Mouse (Mus musculus) forebrain, embryonic 14.5 days (tissue): ENCODE data around the gene Qk. TPM values are rescaled to one million over a fixed set of nuclear protein-coding genes. Genes with fewer than 3 reads are reported as not detected.

ENCODE experiments used
- ATAC-seq: fragments of 200-750 bp; cut with Nextera tagmentation; 2 replicates; pipeline ENCODE4 v1.8.0; 2017; ENCODE audit warnings: mild to moderate bottlenecking, moderate library complexity
- DNase-seq: peaks from one replicate; pipeline ENCODE4 v3.0.0-alpha.2; 2015; ENCODE audit warnings: low spot score
- H3K27ac ChIP-seq: fragments of 300-500 bp; sonication (generic); 2 replicates; pipeline ENCODE4 v1.5.1; 2014; ENCODE audit warnings: low read depth, mild to moderate bottlenecking, control low read depth, low read length, moderate library complexity
- H3K27me3 ChIP-seq: fragments of 300-500 bp; sonication (generic); replicated peaks from 2 replicates; pipeline ENCODE4 v1.6.1; 2014; ENCODE audit warnings: low read length, control low read depth, mixed read lengths; ENCODE audit not compliant: control insufficient read depth, insufficient read depth
- H3K36me3 ChIP-seq: fragments of 300-500 bp; sonication (generic); 2 replicates; pipeline ENCODE4 v1.6.1; 2014; ENCODE audit warnings: low read length, control low read depth; ENCODE audit not compliant: control insufficient read depth, insufficient read depth
- H3K4me1 ChIP-seq: fragments of 300-500 bp; sonication (generic); 2 replicates; pipeline ENCODE4 v1.6.1; 2014; ENCODE audit warnings: antibody characterized with exemption, low read length, control low read depth; ENCODE audit not compliant: control insufficient read depth, insufficient read depth
- H3K4me2 ChIP-seq: fragments of 300-500 bp; sonication (generic); 2 replicates; pipeline ENCODE4 v1.6.1; 2014; ENCODE audit warnings: mild to moderate bottlenecking, control low read depth, low read length
- H3K4me3 ChIP-seq: fragments of 300-500 bp; sonication (generic); 2 replicates; pipeline ENCODE4 v1.5.1; 2014; ENCODE audit warnings: low read depth, low read length, control low read depth
- H3K9ac ChIP-seq: fragments of 300-500 bp; sonication (generic); 2 replicates; pipeline ENCODE4 v1.6.1; 2014; ENCODE audit warnings: mild to moderate bottlenecking, low read length, control low read depth, moderate library complexity
- H3K9me3 ChIP-seq: fragments of 300-500 bp; sonication (generic); replicated peaks from 2 replicates; pipeline ENCODE4 v1.6.1; 2016; ENCODE audit warnings: low read length, control low read depth, mixed read lengths; ENCODE audit not compliant: control insufficient read depth
- WGBS: fragments of 180-500 bp; shearing (Covaris S2); extraction: QIAGEN DNeasy Blood & Tissue Kit; methylation state at CpG from one replicate; pipeline ENCODE4 v1.1.7; 2014; 5-methylcytosine and 5-hydroxymethylcytosine counted together
- polyA plus RNA-seq: library from polyadenylated mRNA; unstranded; fragments of >200 nt; fragmentation: Nextera tagmentation; extraction: Ambion mirVana; gene quantifications from 2 replicates; pipeline ENCODE4 v1.2.1, GENCODE M21; 2014

The Qk gene
- polyA plus RNA-seq, 1 experiment from 2014 or later, result 53.3 TPM

DNA sequence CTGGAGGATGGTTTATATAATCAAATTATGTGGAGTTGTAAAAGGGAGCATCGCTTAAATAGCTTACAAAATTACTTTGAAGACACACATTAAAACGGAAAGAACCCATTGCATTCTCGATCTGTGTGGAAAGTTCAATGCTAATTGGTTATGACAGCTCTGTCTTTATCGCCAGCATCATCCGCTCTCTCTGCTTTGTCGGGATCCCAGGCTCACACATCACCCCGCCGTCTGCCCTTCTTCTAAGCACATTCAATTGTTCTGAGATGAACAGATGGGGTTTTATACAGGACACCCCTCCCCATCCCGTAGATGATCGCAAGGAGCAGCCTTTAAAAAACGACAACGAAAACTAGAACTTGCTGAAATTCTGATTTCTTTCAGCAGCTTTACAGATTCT, 37.7 kb upstream of the Qk start:
- ATAC-seq, result peak; percentile 46; the same call in 1 of the 2 replicates
- Histone ChIP-seq H3K4me3 (no peak overlapping the region), H3K4me2 (0 out of 2 replicates have a peak overlapping the region, but pooled peaks have one; percentile 3), H3K9me3 (no peaks in the 10 kb centered on the region), H3K4me1 (peaks cover 3% of the 10 kb centered on the region; the same call in 1 of the 2 replicates), H3K36me3 (no peaks in the 10 kb centered on the region), H3K27ac (no peak overlapping the region), H3K27me3 (no peaks in the 10 kb centered on the region), H3K9ac (no peak overlapping the region)
- DNase-seq, result peak; percentile 47
- WGBS, result 63% methylated on average over 12 of the region's 12 CpGs

DNA sequence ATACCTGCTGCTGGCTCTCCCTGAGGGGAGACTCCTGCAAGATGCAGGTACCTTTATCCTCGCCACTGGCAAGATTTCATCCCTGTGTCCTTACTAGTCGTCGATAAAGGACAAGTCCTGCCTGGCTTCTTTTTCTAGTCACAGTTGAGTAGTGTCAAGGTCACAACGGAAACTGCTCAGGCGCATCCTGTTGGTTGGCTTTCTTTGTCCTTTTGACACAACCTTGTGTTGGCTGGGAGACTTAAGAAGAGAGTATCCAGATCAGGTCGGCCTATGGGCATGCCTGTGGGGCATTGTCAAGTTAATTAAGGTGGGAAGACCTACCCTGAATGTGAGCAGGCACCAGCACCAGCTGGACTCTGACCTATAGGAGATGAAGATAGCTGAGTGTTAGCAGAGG, 36.6 kb upstream of the Qk start:
- no peak overlapping the region for H3K9ac ChIP-seq
- no peaks in the 10 kb centered on the region for H3K27me3 ChIP-seq
- 65% methylated on average over 6 of the region's 6 CpGs for WGBS
- H3K9me3 ChIP-seq, result no peaks in the 10 kb centered on the region
- H3K4me1 ChIP-seq, result peaks cover 3% of the 10 kb centered on the region; the same call in 1 of the 2 replicates
- DNase-seq, result no peak
- no peaks in the 10 kb centered on the region for H3K36me3 ChIP-seq
- no peak overlapping the region for H3K4me3 ChIP-seq
- no peak overlapping the region for H3K27ac ChIP-seq
- H3K4me2 ChIP-seq, result no peak overlapping the region
- ATAC-seq, result no peak

DNA sequence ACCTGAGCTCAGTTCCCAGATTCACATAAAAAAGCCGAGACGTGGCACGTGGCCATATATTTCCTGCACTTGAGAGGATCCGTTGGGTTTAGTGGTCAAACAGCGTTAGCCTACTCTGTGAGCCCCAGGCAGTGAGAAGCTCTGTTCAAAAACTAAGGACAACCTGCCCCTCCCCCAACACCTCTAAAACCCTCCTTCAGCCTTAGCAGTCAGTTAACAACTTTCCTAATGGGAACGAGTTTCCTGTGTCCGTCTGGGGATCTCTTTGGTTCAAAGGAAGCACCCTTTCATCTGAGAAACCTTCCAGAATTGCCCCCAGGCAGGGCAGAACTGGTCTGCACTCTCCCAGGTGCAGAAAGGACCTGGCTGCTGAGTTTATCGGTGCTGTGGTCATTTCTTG, 36.1 kb upstream of the Qk start:
- H3K4me1 ChIP-seq, result peaks cover 3% of the 10 kb centered on the region; the same call in 1 of the 2 replicates
- H3K4me2 ChIP-seq, result no peak overlapping the region
- no peak for ATAC-seq
- no peaks in the 10 kb centered on the region for H3K9me3 ChIP-seq
- WGBS, result 47% methylated on average over 8 of the region's 8 CpGs
- no peak overlapping the region for H3K27ac ChIP-seq
- no peaks in the 10 kb centered on the region for H3K27me3 ChIP-seq
- H3K4me3 ChIP-seq, result no peak overlapping the region
- H3K9ac ChIP-seq, result no peak overlapping the region
- no peak for DNase-seq
- H3K36me3 ChIP-seq, result no peaks in the 10 kb centered on the region

DNA sequence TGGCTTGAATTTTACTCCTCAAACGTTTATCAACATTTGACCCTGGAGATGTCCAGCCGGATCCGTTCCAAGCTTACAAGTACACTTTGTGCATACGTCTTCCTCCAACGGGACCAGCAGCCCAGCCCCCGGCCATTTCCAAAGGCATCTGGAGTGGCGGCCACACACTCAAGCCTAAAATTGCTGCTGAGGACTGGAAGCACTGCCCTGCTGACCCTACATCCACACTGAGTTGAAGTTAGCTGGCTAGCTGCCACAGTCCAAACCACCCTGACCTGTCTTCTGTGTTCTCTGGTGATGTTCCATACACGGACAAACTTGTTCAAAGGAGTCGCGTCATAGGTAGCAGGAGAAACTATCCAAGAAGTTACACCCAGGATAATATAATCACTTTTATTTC, 18.6 kb upstream of the Qk start:
- H3K27me3 ChIP-seq, result no peaks in the 10 kb centered on the region
- no peak overlapping the region for H3K4me3 ChIP-seq
- no peak overlapping the region for H3K9ac ChIP-seq
- no peak for DNase-seq
- H3K27ac ChIP-seq, result no peak overlapping the region
- no peaks in the 10 kb centered on the region for H3K9me3 ChIP-seq
- H3K4me1 ChIP-seq, result peaks cover 20% of the 10 kb centered on the region
- WGBS, result 77% methylated on average over 10 of the region's 10 CpGs
- H3K4me2 ChIP-seq, result no peak overlapping the region
- no peak for ATAC-seq
- H3K36me3 ChIP-seq, result no peaks in the 10 kb centered on the region

DNA sequence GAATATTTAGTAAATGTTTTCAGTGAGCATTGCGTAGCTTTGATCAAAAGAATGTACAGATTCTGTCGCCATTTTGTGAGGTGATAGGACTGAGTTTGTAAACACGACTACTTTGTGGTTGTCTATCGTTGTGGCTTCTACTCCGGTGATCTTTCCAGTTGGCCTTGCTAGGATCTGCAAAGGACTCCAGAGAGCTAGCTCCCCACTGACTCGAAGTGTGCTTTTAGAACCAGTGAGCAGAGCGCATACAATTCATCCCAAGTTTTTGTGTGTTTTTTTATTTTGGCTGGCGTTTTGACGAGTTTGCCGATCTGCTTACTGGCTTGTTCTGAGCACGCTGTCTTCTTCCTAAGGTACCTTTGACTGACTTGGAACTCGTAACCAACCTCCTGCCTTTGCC, 16.9 kb upstream of the Qk start:
- peak overlapping the region; percentile 93 for H3K27ac ChIP-seq
- no peak overlapping the region; the same call in 1 of the 2 replicates for H3K9ac ChIP-seq
- ATAC-seq (no peak), DNase-seq (no peak)
- H3K36me3 ChIP-seq, result no peaks in the 10 kb centered on the region
- no peak overlapping the region for H3K4me3 ChIP-seq
- no peaks in the 10 kb centered on the region for H3K9me3 ChIP-seq
- H3K4me1 ChIP-seq, result peaks cover 20% of the 10 kb centered on the region
- WGBS, result 63% methylated on average over 12 of the region's 12 CpGs
- no peaks in the 10 kb centered on the region for H3K27me3 ChIP-seq
- peak overlapping the region; percentile 60; the same call in 1 of the 2 replicates for H3K4me2 ChIP-seq

DNA sequence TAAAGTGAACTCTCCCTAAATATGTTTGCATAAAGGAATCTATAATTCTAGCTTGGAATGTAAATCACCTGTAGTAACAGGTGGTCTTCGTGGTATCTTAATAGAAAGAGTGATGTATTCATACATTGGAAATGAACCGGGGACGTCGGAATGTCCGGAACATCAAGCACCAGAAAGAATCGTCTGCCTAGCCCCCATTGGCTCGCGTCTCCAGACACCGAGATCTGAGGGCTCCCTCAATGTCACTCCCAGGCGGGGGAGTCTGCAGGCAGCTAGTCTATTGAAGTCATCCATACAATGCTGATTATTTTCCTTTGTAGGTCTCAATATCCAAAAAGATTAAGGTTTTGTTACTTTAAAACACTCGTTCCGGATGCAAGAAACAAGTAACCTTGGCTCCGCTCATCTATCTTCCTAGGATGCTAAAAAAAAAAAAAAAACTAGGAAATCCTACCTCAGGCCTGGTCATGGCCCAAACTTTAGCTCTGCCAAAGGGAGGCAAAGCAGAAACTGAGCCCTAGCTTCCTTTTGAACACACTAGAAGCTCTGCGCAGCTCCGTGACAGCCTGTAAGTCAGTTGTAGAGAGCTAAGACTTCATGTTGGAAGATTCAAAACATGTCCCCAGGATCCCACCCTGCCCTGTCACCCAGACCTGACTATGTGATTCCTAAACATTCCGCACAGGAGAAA, 16.3 kb upstream of the Qk start:
- H3K4me1 ChIP-seq, result peaks cover 20% of the 10 kb centered on the region
- ATAC-seq (peak; percentile 37; the same call in 1 of the 2 replicates), DNase-seq (peak; percentile 79)
- H3K27me3 ChIP-seq, result no peaks in the 10 kb centered on the region
- no peaks in the 10 kb centered on the region for H3K36me3 ChIP-seq
- H3K4me2 ChIP-seq, result peak overlapping the region; percentile 60
- peak overlapping the region; percentile 27 for H3K4me3 ChIP-seq
- no peaks in the 10 kb centered on the region for H3K9me3 ChIP-seq
- peak overlapping the region; percentile 93 for H3K27ac ChIP-seq
- WGBS, result 8% methylated on average over 16 of the region's 16 CpGs
- H3K9ac ChIP-seq, result peak overlapping the region; percentile 71

DNA sequence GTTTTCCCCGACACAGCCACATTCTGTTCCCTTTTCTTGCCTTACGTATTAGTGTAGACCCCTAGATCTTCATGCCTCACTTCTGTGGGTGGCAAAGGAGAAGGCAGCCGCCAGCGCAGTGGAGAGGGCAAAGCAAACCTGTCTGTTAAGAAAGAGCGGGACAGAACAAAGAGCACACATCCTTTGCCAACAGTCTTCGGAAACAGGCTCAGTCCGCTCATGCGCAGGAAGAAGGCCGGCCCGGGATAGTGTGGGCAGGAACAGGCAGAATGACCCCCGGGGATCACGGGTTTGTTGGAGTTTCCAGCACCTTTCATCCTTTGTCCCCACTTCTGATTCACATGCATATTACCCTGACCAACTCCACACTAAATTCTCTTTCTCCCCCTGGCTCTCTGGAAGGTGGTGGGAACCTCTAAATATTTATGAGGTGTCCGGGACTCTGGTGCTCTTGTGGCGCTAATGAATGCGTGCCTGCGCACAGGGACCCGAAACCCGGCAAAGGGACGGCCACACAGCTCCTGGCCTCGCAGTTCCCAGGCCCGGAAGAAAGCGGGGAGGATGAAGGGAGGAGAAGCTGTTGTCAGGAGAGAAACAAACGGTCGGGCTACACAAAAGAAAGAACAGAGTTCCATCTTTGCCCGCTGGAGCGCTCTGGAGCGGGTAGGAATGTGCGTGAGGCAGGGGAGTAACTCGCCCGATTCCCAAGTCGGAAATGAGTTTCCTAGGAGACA, 15.5 kb upstream of the Qk start:
- H3K9ac ChIP-seq, result peak overlapping the region; percentile 71
- no peaks in the 10 kb centered on the region for H3K27me3 ChIP-seq
- H3K4me2 ChIP-seq, result peak overlapping the region; percentile 60
- DNase-seq, result peak; percentile 95
- peaks cover 20% of the 10 kb centered on the region for H3K4me1 ChIP-seq
- peak overlapping the region; percentile 27 for H3K4me3 ChIP-seq
- H3K9me3 ChIP-seq, result no peaks in the 10 kb centered on the region
- no peaks in the 10 kb centered on the region for H3K36me3 ChIP-seq
- under 1% methylated on average over 31 of the region's 31 CpGs for WGBS
- ATAC-seq, result peak; percentile 94
- peak overlapping the region; percentile 93 for H3K27ac ChIP-seq

DNA sequence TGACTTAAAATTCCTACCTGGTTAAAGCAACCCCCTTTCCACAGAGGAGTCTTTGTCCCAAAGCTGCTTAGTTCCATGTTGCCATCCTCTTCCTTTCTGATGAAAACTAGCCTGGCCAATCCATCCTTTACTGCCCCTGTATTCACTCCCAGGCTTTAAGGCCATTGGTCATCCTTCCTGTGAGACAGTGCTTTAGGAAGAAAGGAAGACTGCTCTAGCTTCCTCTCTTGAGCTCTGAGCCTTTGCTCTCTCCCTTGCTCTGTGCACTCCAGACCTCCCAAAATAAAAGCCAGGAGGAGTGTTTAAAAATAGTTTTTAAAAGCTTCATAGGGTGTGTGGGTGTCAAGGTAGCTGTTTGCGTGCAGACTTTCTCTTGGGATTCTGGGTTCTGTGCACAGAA, 14.8 kb upstream of the Qk start:
- H3K9ac ChIP-seq, result peak overlapping the region; percentile 71
- peak; percentile 16 for ATAC-seq
- no peaks in the 10 kb centered on the region for H3K36me3 ChIP-seq
- peaks cover 20% of the 10 kb centered on the region for H3K4me1 ChIP-seq
- peak overlapping the region; percentile 60 for H3K4me2 ChIP-seq
- peak overlapping the region; percentile 93 for H3K27ac ChIP-seq
- peak overlapping the region; percentile 27 for H3K4me3 ChIP-seq
- no peaks in the 10 kb centered on the region for H3K27me3 ChIP-seq
- 4% methylated on average over 1 of the region's 1 CpGs for WGBS
- no peaks in the 10 kb centered on the region for H3K9me3 ChIP-seq
- DNase-seq, result no peak

DNA sequence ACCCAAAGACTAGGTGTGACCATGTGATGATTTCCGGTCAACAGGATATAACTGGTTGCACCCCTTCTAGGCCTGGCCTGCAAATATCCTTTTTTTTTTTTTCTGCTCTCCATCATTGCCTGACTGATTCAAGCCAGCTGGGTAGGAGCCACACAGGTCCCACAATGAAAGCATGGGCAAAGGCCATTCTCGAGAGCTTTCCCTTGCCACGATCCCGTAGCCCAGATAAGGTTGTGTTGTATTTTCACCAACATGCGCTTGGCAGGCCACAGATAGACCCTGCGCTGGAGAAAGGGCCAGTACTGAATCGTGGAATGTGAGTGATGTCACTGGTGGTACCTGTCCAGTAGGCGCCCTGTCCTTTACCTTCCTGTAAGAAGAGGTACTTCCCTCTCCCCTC, 13.7 kb upstream of the Qk start:
- 88% methylated on average over 8 of the region's 8 CpGs for whole genome bisulfite sequencing
- no peak for DNase-seq
- H3K36me3 ChIP-seq, result no peaks in the 10 kb centered on the region
- no peak overlapping the region for H3K4me2 ChIP-seq
- H3K4me3 ChIP-seq, result no peak overlapping the region
- no peaks in the 10 kb centered on the region for H3K9me3 ChIP-seq
- H3K4me1 ChIP-seq, result peaks cover 20% of the 10 kb centered on the region
- no peak overlapping the region for H3K9ac ChIP-seq
- H3K27me3 ChIP-seq, result no peaks in the 10 kb centered on the region
- ATAC-seq, result no peak
- H3K27ac ChIP-seq, result peak overlapping the region; percentile 93; the same call in 1 of the 2 replicates
